Mouse (Mus musculus) spleen, adult 2 months (tissue): ENCODE measurements around the gene Insl5.

ENCODE experiments used
- CTCF ChIP-seq: fragments of 200-500 bp; IDR thresholded peaks from 2 replicates; pipeline ENCODE4 v1.5.1; 2011; ENCODE audit warnings: mild to moderate bottlenecking, inconsistent platforms; ENCODE audit not compliant: insufficient read depth, insufficient read length, insufficient replicate concordance; ENCODE audit errors: extremely low read depth
- POLR2A ChIP-seq: fragments of 200-500 bp; IDR thresholded peaks from 2 replicates; pipeline ENCODE4 v1.6.1; 2011; ENCODE audit warnings: low read depth, low read length, inconsistent platforms

- TF ChIP-seq CTCF (no peak), POLR2A (no peak)
Measured at GRCm38 (mm10) chr4:103006943-103007418, 19.7 kb downstream of the Insl5 start.
